Mouse (Mus musculus) midbrain, embryonic 12.5 days (tissue): ENCODE measurements at regions not wholly inside any gene's neighbourhood (a gene's known extent, or its start where the extent isn't known, plus 50 kb on each side); places are given as distances from the start of the nearest gene placed in this dataset.

Source experiments
- ATAC-seq: fragments of 200-750 bp; cut with Nextera tagmentation; 2 replicates; pipeline ENCODE4 v1.8.0; 2017; ENCODE audit warnings: low read depth, moderate TSS enrichment, moderate library complexity; ENCODE audit not compliant: low FRiP score
- H3K27ac ChIP-seq: fragments of 300-500 bp; sonication (generic); replicated peaks from 2 replicates; pipeline ENCODE4 v1.5.1; 2016; ENCODE audit warnings: mild to moderate bottlenecking
- H3K27me3 ChIP-seq: fragments of 300-500 bp; sonication (generic); 2 replicates; pipeline ENCODE4 v1.6.1; 2016; ENCODE audit warnings: mild to moderate bottlenecking
- H3K36me3 ChIP-seq: fragments of 300-500 bp; sonication (generic); 2 replicates; pipeline ENCODE4 v1.6.1; 2016
- H3K4me1 ChIP-seq: fragments of 300-500 bp; sonication (generic); 2 replicates; pipeline ENCODE4 v1.6.1; 2016
- H3K4me2 ChIP-seq: fragments of 300-500 bp; sonication (generic); replicated peaks from 2 replicates; pipeline ENCODE4 v1.6.1; 2016; ENCODE audit warnings: mild to moderate bottlenecking, moderate library complexity
- H3K4me3 ChIP-seq: fragments of 300-500 bp; sonication (generic); 2 replicates; pipeline ENCODE4 v1.5.1; 2016; ENCODE audit warnings: mild to moderate bottlenecking
- H3K9ac ChIP-seq: fragments of 300-500 bp; sonication (generic); replicated peaks from 2 replicates; pipeline ENCODE4 v1.6.1; 2016; ENCODE audit warnings: mild to moderate bottlenecking, moderate library complexity
- H3K9me3 ChIP-seq: fragments of 300-500 bp; sonication (generic); 2 replicates; pipeline ENCODE4 v1.6.1; 2016; ENCODE audit warnings: mild to moderate bottlenecking
- whole genome bisulfite sequencing: fragments of 180-500 bp; shearing (Covaris S2); methylation state at CpG from one replicate; pipeline ENCODE4 v1.1.7; 2016; 5-methylcytosine and 5-hydroxymethylcytosine counted together

GRCm38 (mm10) chr4:92064592-92064991 lies 82.4 kb downstream of the Izumo3 start:
- ATAC-seq, result no peak
- Histone ChIP-seq H3K4me3 (no peak overlapping the region), H3K27me3 (no peaks in the 10 kb centered on the region), H3K9ac (no peak overlapping the region), H3K4me1 (no peaks in the 10 kb centered on the region), H3K36me3 (no peaks in the 10 kb centered on the region), H3K4me2 (no peak overlapping the region), H3K9me3 (peaks cover 3% of the 10 kb centered on the region; the same call in 1 of the 2 replicates), H3K27ac (no peak overlapping the region)
- 90% methylated on average over 2 of the region's 2 CpGs for WGBS

DNA sequence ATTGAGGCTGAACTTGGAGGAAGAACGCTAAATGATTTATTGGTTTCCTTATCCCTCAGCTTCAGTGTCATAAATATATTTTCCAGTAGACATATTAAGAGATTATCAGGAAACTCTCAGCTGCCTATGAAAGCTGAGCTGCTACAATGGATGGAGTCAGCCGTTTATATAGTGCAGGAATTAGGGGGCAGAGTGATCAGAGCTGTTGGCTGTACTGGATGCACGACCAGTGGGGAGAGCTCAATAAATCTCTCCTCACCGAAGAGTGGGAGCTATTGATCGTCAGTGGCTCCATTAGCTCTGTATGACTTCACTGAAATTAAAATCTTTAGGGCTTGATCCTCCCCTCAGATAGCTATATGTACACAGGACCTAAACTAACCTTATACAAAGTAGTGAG lies 86.1 kb downstream of the Izumo3 start:
- 0 out of 2 replicates have a peak, but pooled peaks have one; percentile 16 for ATAC-seq
- H3K27me3 ChIP-seq, result no peaks in the 10 kb centered on the region
- H3K4me3 ChIP-seq, result no peak overlapping the region
- no peak overlapping the region for H3K9ac ChIP-seq
- H3K4me1 ChIP-seq, result no peaks in the 10 kb centered on the region
- no peak overlapping the region for H3K4me2 ChIP-seq
- H3K9me3 ChIP-seq, result no peaks in the 10 kb centered on the region
- no peaks in the 10 kb centered on the region for H3K36me3 ChIP-seq
- 78% methylated on average over 5 of the region's 5 CpGs for WGBS
- H3K27ac ChIP-seq, result no peak overlapping the region

GRCm38 (mm10) chr4:92054899-92055298 lies 92.1 kb downstream of the Izumo3 start:
- Histone ChIP-seq H3K9me3 (no peaks in the 10 kb centered on the region), H3K4me1 (no peaks in the 10 kb centered on the region), H3K27me3 (no peaks in the 10 kb centered on the region), H3K9ac (no peak overlapping the region), H3K36me3 (no peaks in the 10 kb centered on the region), H3K27ac (no peak overlapping the region), H3K4me3 (no peak overlapping the region), H3K4me2 (no peak overlapping the region)
- ATAC-seq, result no peak

- Histone ChIP-seq H3K27me3 (no peaks in the 10 kb centered on the region), H3K27ac (no peak overlapping the region), H3K4me2 (no peak overlapping the region), H3K4me1 (no peaks in the 10 kb centered on the region), H3K9ac (no peak overlapping the region), H3K36me3 (no peaks in the 10 kb centered on the region), H3K9me3 (no peaks in the 10 kb centered on the region), H3K4me3 (no peak overlapping the region)
- WGBS, result 70% methylated on average over 3 of the region's 3 CpGs
- ATAC-seq, result no peak
Measured at GRCm38 (mm10) chr4:92024498-92025113, 122.4 kb downstream of the Izumo3 start.

GRCm38 (mm10) chr4:92000263-92000662 lies 146.8 kb downstream of the Izumo3 start:
- Histone ChIP-seq H3K4me3 (no peak overlapping the region), H3K27me3 (no peaks in the 10 kb centered on the region), H3K27ac (no peak overlapping the region), H3K9me3 (no peaks in the 10 kb centered on the region), H3K36me3 (no peaks in the 10 kb centered on the region), H3K9ac (no peak overlapping the region), H3K4me2 (no peak overlapping the region), H3K4me1 (no peaks in the 10 kb centered on the region)
- ATAC-seq, result no peak
- WGBS, result 87% methylated on average over 4 of the region's 4 CpGs

GRCm38 (mm10) chr4:91989381-91989780 lies 157.7 kb downstream of the Izumo3 start:
- ATAC-seq, result no peak
- Histone ChIP-seq H3K4me1 (no peaks in the 10 kb centered on the region), H3K36me3 (no peaks in the 10 kb centered on the region), H3K27me3 (no peaks in the 10 kb centered on the region), H3K4me2 (no peak overlapping the region), H3K4me3 (no peak overlapping the region), H3K9me3 (no peaks in the 10 kb centered on the region), H3K27ac (no peak overlapping the region), H3K9ac (no peak overlapping the region)
- 82% methylated on average over 2 of the region's 2 CpGs for WGBS
